Mouse (Mus musculus) hindbrain, embryonic 14.5 days (tissue): ENCODE measurements around the gene Arhgef2. TPM values are rescaled to one million over a fixed set of nuclear protein-coding genes. Genes with fewer than 3 reads are reported as not detected.
"Not testable (repeated sequence)": the region's sequence is repeated elsewhere in the genome, so short reads cannot be mapped to it uniquely, and the experiment has no call there.

Experiments used
- ATAC-seq: fragments of 200-750 bp; cut with Nextera tagmentation; 2 replicates; pipeline ENCODE4 v1.8.0; 2017; ENCODE audit warnings: moderate number of reproducible peaks, mild to moderate bottlenecking, moderate TSS enrichment, moderate library complexity; ENCODE audit not compliant: low FRiP score
- DNase-seq: peaks from one replicate; pipeline ENCODE4 v3.0.0-alpha.2; 2015; ENCODE audit warnings: low spot score
- H3K27ac ChIP-seq: fragments of 300-500 bp; sonication (generic); 2 replicates; pipeline ENCODE4 v1.5.1; 2014; ENCODE audit warnings: mild to moderate bottlenecking, moderate library complexity
- H3K27me3 ChIP-seq: fragments of 300-500 bp; sonication (generic); 2 replicates; pipeline ENCODE4 v1.6.1; 2014; ENCODE audit warnings: mild to moderate bottlenecking, low read length, mixed read lengths; ENCODE audit not compliant: control insufficient read depth, insufficient read depth
- H3K36me3 ChIP-seq: fragments of 300-500 bp; sonication (generic); replicated peaks from 2 replicates; pipeline ENCODE4 v1.6.1; 2014; ENCODE audit not compliant: control insufficient read depth, insufficient read depth
- H3K4me1 ChIP-seq: fragments of 300-500 bp; sonication (generic); replicated peaks from 2 replicates; pipeline ENCODE4 v1.6.1; 2014; ENCODE audit warnings: antibody characterized with exemption, low read length, mixed read lengths; ENCODE audit not compliant: control insufficient read depth, insufficient read depth
- H3K4me2 ChIP-seq: fragments of 300-500 bp; sonication (generic); replicated peaks from 2 replicates; pipeline ENCODE4 v1.6.1; 2014; ENCODE audit warnings: mild to moderate bottlenecking, moderate library complexity
- H3K4me3 ChIP-seq: fragments of 300-500 bp; sonication (generic); replicated peaks from 2 replicates; pipeline ENCODE4 v1.5.1; 2014; ENCODE audit warnings: mild to moderate bottlenecking, low read length
- H3K9ac ChIP-seq: fragments of 300-500 bp; sonication (generic); 2 replicates; pipeline ENCODE4 v1.6.1; 2014
- H3K9me3 ChIP-seq: fragments of 300-500 bp; sonication (generic); 2 replicates; pipeline ENCODE4 v1.6.1; 2016; ENCODE audit warnings: low read length; ENCODE audit not compliant: control insufficient read depth
- WGBS: fragments of 180-500 bp; shearing (Covaris S2); extraction: QIAGEN DNeasy Blood & Tissue Kit; methylation state at CpG from one replicate; pipeline ENCODE4 v1.1.7; 2014; 5-methylcytosine and 5-hydroxymethylcytosine counted together
- polyA plus RNA-seq: library from polyadenylated mRNA; unstranded; fragments of >200 nt; fragmentation: Nextera tagmentation; extraction: Ambion mirVana; gene quantifications from 2 replicates; pipeline ENCODE4 v1.2.1, GENCODE M21; 2014

Arhgef2 gene
- polyA plus RNA-seq: 96.0 and 115 TPM in 2 replicates

DNA sequence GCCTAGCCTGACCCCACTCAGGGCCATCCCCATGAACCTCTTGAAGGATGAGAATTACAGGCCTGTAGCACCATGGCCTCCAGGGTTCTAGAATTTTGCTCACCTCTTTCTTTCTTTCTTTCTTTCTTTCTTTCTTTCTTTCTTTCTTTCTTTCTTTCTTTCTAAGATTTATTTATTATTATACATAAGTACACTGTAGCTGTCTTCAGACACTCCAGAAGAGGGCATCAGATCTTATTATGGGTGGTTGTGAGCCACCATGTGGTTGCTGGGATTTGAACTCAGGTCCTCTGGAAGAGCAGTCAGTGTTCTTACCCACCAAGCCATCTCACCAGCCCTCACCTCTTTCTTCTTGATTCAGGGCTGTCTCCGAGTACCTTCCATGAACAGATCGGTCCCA, at the start of gene Arhgef2:
TSS of gene Arhgef2 (plus strand) at position 301 of the 400 bp plus-strand sequence.
- not testable (repeated sequence) for DNase-seq

DNA sequence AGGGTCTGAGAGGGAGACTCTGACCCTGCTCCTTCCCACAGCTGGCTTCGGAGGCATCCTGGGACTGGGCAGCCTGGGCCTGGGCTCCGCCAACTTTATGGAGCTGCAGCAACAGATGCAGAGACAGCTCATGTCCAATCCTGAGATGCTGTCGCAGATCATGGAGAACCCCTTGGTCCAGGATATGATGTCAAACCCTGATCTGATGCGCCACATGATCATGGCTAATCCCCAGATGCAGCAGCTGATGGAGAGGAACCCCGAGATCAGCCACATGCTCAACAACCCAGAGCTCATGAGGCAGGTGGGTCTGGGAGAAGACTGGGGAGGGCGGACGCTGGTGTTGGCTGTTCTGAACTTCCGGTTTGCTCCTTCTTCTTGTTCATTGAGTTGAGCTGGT, 49.1 kb upstream of the Arhgef2 start:
- Histone ChIP-seq H3K27ac (no peak overlapping the region), H3K9ac (no peak overlapping the region), H3K4me3 (no peak overlapping the region), H3K4me1 (peaks cover 17% of the 10 kb centered on the region), H3K9me3 (no peaks in the 10 kb centered on the region), H3K36me3 (peaks cover 63% of the 10 kb centered on the region), H3K27me3 (no peaks in the 10 kb centered on the region), H3K4me2 (no peak overlapping the region)
- WGBS: 95% methylated on average over 8 of the region's 8 CpGs
- ATAC-seq (no peak), DNase-seq (no peak)

More for the DNA sequence above, at the start of gene Arhgef2:
- H3K36me3 ChIP-seq, H3K27ac ChIP-seq, H3K4me3 ChIP-seq, H3K9ac ChIP-seq, ATAC-seq, H3K27me3 ChIP-seq, H3K9me3 ChIP-seq, H3K4me1 ChIP-seq: not testable (repeated sequence)
- 96% methylated on average over 2 of the region's 2 CpGs for WGBS
- peak within 1 kb of the TSS; percentile 54; the same call in 1 of the 2 replicates for H3K4me2 ChIP-seq

DNA sequence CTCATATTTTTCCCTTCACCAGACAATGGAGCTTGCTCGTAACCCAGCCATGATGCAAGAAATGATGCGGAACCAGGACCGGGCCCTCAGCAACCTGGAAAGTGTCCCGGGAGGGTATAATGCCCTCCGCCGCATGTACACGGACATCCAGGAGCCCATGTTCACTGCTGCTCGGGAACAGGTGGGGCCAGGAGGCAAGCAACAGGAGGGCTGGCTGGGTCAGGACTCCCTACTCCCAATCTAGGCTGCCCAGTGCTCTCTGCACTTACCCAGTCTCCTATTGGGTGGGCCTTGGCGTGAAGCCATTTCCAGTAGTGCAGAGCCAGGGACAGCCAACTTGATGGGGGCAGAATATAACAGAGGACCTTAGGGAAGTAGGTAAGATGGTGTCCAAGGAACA, 46.2 kb upstream of the Arhgef2 start:
- Histone ChIP-seq H3K27ac (no peak overlapping the region), H3K36me3 (peaks cover 93% of the 10 kb centered on the region), H3K4me1 (peaks cover 9% of the 10 kb centered on the region), H3K4me3 (no peak overlapping the region), H3K9ac (no peak overlapping the region), H3K9me3 (no peaks in the 10 kb centered on the region), H3K27me3 (no peaks in the 10 kb centered on the region), H3K4me2 (no peak overlapping the region)
- no peak for ATAC-seq
- WGBS: 92% methylated on average over 9 of the region's 9 CpGs
- no peak for DNase-seq

DNA sequence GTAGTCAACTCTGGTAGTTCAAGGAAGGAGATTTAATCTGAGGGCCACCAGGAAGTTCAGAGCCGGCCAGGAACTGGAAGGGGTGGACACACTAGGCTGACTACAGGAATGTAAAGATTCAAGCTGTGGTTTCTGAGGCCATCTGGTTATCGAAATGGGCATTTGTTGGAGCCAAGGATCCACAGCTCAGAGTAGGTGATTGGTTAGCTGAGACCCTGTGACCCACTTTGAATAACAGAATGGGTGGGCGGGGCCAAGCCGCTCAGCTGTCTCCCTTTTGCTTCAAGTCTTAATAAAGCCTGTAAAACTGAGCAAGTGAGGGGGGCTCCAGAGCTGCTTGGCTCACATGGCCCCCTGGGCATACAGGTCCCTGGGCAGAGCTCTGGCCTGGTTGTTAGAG, 43.8 kb upstream of the Arhgef2 start:
- 55% methylated on average over 4 of the region's 4 CpGs for WGBS
- Histone ChIP-seq H3K27ac (no peak overlapping the region), H3K27me3 (no peaks in the 10 kb centered on the region), H3K4me2 (no peak overlapping the region), H3K9me3 (no peaks in the 10 kb centered on the region), H3K4me3 (no peak overlapping the region), H3K4me1 (no peaks in the 10 kb centered on the region), H3K36me3 (peaks cover 98% of the 10 kb centered on the region), H3K9ac (no peak overlapping the region)
- no peak for ATAC-seq
- no peak for DNase-seq

DNA sequence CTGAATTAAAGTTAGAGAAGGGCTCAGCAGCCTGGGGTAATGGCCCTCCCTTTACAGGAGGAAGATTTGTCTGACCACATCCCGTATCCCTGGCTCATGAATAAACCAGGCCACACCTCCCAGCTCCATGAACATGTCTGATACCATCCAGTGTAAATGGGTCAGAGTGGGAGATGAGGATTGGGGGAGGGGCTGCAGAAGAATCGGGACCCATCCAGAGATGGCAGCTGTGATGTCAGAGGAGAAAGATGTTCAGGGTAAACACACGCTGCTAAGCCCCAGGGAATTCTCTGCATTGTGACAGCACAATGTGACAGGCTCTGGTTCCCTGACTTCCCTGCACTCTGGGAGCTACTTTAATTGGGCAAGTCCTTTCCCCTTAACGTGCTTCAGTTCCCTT, 42.3 kb upstream of the Arhgef2 start:
- Histone ChIP-seq H3K27me3 (no peaks in the 10 kb centered on the region), H3K4me1 (no peaks in the 10 kb centered on the region), H3K9ac (no peak overlapping the region), H3K4me2 (no peak overlapping the region), H3K9me3 (no peaks in the 10 kb centered on the region), H3K36me3 (peaks cover 98% of the 10 kb centered on the region), H3K4me3 (no peak overlapping the region), H3K27ac (no peak overlapping the region)
- DNase-seq (no peak), ATAC-seq (peak; percentile 35; the same call in 1 of the 2 replicates)
- 45% methylated on average over 4 of the region's 4 CpGs for WGBS

DNA sequence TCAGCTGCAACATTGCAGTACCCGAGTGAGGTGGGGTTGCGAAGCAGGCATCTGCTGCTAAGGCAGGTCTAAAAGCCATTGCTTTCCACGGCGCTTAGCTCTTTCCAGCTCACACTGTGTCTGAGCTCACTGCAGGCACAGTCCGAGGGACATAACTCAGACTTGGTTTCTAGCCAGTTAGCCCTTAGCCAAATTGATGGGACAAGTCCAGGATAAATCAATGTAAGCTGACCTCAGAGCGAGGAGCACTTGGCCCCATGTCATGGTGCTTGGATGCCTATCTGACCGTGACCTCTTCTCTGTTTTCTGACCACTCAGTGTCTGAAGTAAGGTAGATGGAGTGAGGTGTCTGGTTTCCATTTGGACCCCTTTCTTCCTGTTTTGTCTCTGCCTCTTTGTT, 41.8 kb upstream of the Arhgef2 start:
- Histone ChIP-seq H3K9me3 (no peaks in the 10 kb centered on the region), H3K36me3 (peaks cover 98% of the 10 kb centered on the region), H3K4me3 (no peak overlapping the region), H3K4me2 (no peak overlapping the region), H3K4me1 (no peaks in the 10 kb centered on the region), H3K27ac (no peak overlapping the region), H3K27me3 (no peaks in the 10 kb centered on the region), H3K9ac (no peak overlapping the region)
- 89% methylated on average over 7 of the region's 7 CpGs for WGBS
- no peak for ATAC-seq
- DNase-seq: no peak

DNA sequence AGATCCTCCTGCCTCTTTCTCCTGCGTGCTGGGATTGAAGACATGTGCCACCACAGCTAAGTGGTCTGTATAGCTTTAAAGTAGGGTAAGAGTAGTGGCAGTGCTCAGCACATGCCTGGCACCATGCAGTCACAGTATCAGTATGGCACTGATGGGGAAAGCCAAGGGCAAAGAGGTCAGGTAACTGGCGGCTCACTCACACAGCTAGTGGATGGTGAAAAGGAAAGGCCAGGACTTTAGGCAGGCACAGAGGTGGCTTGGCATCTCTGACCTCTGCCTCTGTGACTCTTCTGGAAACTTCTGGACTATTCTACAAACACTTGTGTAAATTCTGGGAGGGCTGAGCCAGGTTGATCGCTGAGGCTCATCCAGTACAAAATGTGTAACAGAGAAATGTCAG, 39.6 kb upstream of the Arhgef2 start:
- ATAC-seq (no peak), DNase-seq (no peak)
- H3K9ac ChIP-seq: no peak overlapping the region
- H3K4me1 ChIP-seq: no peaks in the 10 kb centered on the region
- peaks cover 97% of the 10 kb centered on the region for H3K36me3 ChIP-seq
- no peak overlapping the region for H3K4me2 ChIP-seq
- no peak overlapping the region for H3K4me3 ChIP-seq
- 90% methylated on average over 3 of the region's 3 CpGs for WGBS
- no peak overlapping the region for H3K27ac ChIP-seq
- H3K27me3 ChIP-seq: no peaks in the 10 kb centered on the region
- H3K9me3 ChIP-seq: no peaks in the 10 kb centered on the region

DNA sequence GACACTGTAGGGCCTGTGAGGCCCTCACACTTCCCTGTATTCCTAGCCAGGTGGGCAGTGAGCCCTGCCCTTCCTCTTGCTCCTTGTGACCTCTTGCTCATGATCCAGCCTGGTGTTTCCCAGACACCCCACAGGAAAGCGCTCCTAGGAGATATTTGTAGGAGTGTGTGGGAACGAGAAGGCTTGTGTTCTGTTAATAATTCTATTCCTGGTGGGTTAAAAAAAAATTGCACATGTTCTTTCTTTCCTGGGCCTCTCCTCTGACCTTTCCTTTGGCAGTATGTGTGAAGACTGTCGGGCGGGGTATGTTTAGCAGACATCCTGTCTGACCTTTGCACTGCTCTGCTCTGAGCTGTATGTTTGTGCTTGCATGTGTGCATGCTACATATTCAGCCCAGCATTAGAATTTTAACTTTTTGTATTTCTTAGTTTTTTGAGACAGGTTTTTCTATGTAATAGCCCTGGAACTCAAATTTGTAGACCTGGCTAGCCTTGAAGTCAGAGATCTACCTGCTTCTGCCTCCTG, 39.2 kb upstream of the Arhgef2 start:
- H3K4me1 ChIP-seq: no peaks in the 10 kb centered on the region
- peaks cover 92% of the 10 kb centered on the region for H3K36me3 ChIP-seq
- H3K27ac ChIP-seq: no peak overlapping the region
- H3K27me3 ChIP-seq: no peaks in the 10 kb centered on the region
- no peak overlapping the region for H3K9ac ChIP-seq
- no peak overlapping the region for H3K4me3 ChIP-seq
- WGBS: 90% methylated on average over 4 of the region's 4 CpGs
- H3K4me2 ChIP-seq: no peak overlapping the region
- ATAC-seq: no peak
- no peak for DNase-seq
- no peaks in the 10 kb centered on the region for H3K9me3 ChIP-seq

DNA sequence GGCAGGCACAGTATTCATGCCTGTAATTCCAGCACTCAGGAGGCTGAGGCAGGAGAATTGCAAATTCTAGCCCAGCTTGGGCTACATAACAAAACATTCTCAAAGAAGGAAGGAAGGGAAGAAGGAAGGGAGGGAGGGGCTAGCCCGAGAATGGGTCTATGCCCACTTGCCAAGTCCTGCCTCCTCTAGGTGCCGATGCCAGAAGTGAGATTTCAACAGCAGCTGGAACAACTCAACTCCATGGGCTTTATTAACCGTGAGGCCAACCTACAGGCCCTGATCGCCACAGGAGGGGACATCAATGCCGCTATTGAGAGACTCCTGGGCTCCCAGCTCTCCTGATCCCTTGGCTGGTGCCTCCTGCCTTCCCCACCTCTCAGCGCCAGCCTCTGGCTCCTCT, 37.9 kb upstream of the Arhgef2 start:
- 95% methylated on average over 6 of the region's 6 CpGs for WGBS
- DNase-seq: no peak
- Histone ChIP-seq H3K9ac (no peak overlapping the region), H3K27me3 (no peaks in the 10 kb centered on the region), H3K9me3 (no peaks in the 10 kb centered on the region), H3K36me3 (peaks cover 80% of the 10 kb centered on the region), H3K4me3 (no peak overlapping the region), H3K4me1 (no peaks in the 10 kb centered on the region), H3K4me2 (no peak overlapping the region), H3K27ac (no peak overlapping the region)
- no peak for ATAC-seq

DNA sequence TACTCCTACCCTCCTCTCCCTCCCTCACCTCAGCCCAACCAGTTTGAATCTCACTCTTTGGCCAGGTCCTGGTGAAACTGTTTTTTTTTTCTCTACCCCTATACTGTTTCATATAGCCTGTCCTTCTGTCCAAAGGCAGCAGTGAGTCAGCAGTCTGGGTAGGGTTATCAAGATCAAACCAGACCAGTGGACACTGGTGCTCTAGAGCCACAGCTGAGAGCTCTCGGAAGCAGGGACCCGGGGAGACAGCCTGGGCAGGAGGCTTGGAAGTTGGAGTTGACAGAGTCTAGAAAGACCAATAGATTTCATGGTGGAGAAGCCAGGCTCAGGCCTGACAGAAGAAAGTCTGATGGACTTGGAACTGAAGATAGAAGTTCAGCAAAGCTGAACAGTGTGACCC, 37.2 kb upstream of the Arhgef2 start:
- 98% methylated on average over 2 of the region's 2 CpGs for WGBS
- peaks cover 72% of the 10 kb centered on the region for H3K36me3 ChIP-seq

More for the DNA sequence above, 37.2 kb upstream of the Arhgef2 start:
- no peaks in the 10 kb centered on the region for H3K27me3 ChIP-seq
- H3K4me1 ChIP-seq: no peaks in the 10 kb centered on the region
- H3K9ac ChIP-seq: no peak overlapping the region
- no peak overlapping the region for H3K27ac ChIP-seq
- H3K4me3 ChIP-seq: no peak overlapping the region
- ATAC-seq (no peak), DNase-seq (no peak)
- no peaks in the 10 kb centered on the region for H3K9me3 ChIP-seq
- no peak overlapping the region for H3K4me2 ChIP-seq
